ENCODE assay signal across 19 mouse cellular contexts in the genomic region with DNA sequence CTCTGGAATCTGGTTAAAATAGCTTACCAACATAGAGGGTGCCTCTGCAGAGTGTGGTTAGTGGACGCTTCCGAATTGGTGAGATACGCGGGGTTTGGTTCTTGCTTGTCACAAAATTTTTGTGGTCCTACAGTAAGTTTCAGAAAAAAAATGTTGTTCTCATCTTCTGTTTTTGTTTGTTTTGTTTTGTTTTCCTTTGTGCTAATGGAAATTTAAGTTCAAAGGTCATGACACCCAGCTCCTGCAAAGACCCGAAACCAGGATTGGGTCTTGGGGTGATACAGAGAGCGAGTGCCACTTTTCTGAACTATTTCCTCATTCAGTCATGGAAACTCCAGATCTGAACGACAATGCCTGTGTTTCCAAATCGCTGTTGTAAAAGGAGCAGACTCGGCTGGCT. TPM values are rescaled to one million over a fixed set of nuclear protein-coding genes. Genes with fewer than 3 reads are reported as not detected.
"Had no signal": no experiment of that assay in that cellular context is flagged by ENCODE, and none has a peak within 500 bp of the region (broad histone marks: within the 10 kb centered on the region; RNA-seq: fewer than 3 reads in every experiment).

No protein-coding gene starts in this region.

- H3K4me3 ChIP-seq: lung, embryonic 15.5 days; megakaryocyte, embryonic 14.5 days; midbrain, embryonic 13.5 days; midbrain, embryonic 15.5 days; neural tube, embryonic 13.5 days; neural tube, embryonic 15.5 days had no signal

- H3K4me2 ChIP-seq: lung, embryonic 15.5 days; midbrain, embryonic 11.5 days; midbrain, embryonic 13.5 days; midbrain, embryonic 15.5 days; neural tube, embryonic 13.5 days; neural tube, embryonic 15.5 days had no signal

- H3K27me3 ChIP-seq: lung, embryonic 15.5 days; midbrain, embryonic 13.5 days; midbrain, embryonic 15.5 days; neural tube, embryonic 13.5 days; neural tube, embryonic 15.5 days had no signal

- H3K27ac ChIP-seq: lung, embryonic 15.5 days; macrophage; midbrain, embryonic 13.5 days; midbrain, embryonic 15.5 days; neural tube, embryonic 13.5 days; neural tube, embryonic 15.5 days had no signal

- H3K9ac ChIP-seq: lung, embryonic 15.5 days; midbrain, embryonic 13.5 days; midbrain, embryonic 15.5 days; neural tube, embryonic 13.5 days; neural tube, embryonic 15.5 days had no signal

- H3K36me3 ChIP-seq: lung, embryonic 15.5 days; midbrain, embryonic 13.5 days; midbrain, embryonic 15.5 days; neural tube, embryonic 13.5 days; neural tube, embryonic 15.5 days had no signal

- H3K9me3 ChIP-seq: lung, embryonic 15.5 days; megakaryocyte, embryonic 14.5 days; midbrain, embryonic 13.5 days; midbrain, embryonic 15.5 days; neural tube, embryonic 13.5 days; neural tube, embryonic 15.5 days had no signal

- H3K4me1 ChIP-seq: lung, embryonic 15.5 days; megakaryocyte, embryonic 14.5 days; midbrain, embryonic 13.5 days; midbrain, embryonic 15.5 days; neural tube, embryonic 13.5 days; neural tube, embryonic 15.5 days had no signal

- DNase-seq: lung, adult 2 months; lung, postnatal 14 days; lung, postnatal 36 days; retina, postnatal 1 day; right cerebral cortex, adult 18-20 months; right cerebral cortex, postnatal 25 days; right cerebral cortex, postnatal 4 days; spleen, adult 18-20 months; thymus, adult 18-20 months; thymus, postnatal 14 days; thymus, postnatal 36 days had no signal

RNA-seq across cellular contexts. Expression of gene Egr2, which starts 37.3 kb away (rescaled TPM):
- polyA plus RNA-seq: midbrain, embryonic 11.5 days had no signal
